Mouse (Mus musculus) embryo, embryonic 11.5 days (tissue): ENCODE measurements around the gene Hoxd10.

Experiments used
- DNase-seq: peaks from one replicate; pipeline ENCODE4 v3.0.0-alpha.2; 2012; ENCODE audit warnings: low read depth, low spot score

Hoxd10 gene

GRCm38 (mm10) chr2:74680561-74681398 lies 10.9 kb upstream of the Hoxd10 start:
- DNase-seq: no peak

DNA sequence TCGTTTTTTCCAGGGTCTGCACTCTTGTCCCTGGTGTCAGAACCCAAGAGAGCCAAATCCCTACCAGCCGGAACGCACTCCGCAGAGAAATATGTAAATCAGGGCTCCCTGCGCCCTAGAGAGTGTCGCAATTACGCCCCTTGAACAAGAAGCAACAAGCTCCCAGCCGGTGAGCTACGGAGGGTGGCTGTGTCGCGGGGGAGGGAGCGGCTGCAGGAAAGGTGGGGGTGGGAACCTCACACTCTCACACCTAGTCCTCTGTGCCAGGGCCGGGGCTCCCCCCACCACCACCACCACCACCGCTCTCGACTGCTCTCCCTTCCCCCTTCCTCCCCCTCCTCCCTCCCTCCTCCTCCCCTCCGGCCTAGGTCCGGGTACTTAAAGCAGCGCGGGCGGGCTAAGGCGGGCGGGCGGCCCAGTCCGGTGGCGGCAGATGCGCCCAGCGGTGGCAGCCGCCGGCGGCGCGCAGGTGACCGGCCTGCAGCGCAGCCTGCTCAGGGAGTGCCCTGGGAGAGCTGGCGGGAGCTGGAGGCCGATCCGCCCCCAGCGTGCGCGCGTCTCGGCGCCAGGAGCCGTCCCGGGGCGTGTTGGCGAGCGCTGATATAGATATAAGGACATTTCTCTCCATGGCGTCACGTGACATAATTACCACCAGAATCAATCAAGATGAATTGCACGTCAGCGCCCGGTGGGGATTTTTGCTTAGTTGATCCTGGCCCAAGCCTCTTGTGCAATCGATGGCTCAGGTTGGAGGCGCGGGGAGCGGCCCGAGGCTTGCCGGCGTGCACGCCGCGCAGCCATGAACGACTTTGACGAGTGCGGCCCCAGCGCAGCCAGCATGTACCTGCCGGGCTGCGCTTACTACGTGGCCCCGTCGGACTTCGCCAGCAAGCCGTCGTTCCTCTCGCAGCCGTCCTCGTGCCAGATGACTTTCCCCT lies 9.9 kb upstream of the Hoxd10 start:
- no peak for DNase-seq

GRCm38 (mm10) chr2:74682796-74683195 lies 8.9 kb upstream of the Hoxd10 start:
- no peak for DNase-seq

- no peak for DNase-seq
Measured at GRCm38 (mm10) chr2:74683471-74683951, 8.2 kb upstream of the Hoxd10 start.

DNA sequence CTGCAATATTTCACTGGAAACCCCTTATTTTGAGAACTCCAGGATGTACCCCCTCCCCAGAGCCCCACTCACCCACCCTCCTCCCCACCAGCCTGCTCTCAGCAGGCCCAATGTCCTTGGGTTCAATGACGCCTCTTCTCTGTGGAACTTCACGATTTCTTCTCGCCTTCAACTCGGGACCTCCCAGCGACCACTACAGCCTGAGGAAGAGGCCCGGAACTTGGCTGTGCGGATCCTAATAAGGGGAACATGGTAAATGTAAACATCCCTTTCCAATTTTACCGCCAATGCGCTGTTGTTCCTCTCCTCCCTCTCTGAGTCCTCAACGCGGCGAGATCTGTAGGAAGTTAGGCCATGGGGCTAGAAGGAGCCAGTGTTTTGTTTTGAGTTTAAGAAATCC lies 7.6 kb upstream of the Hoxd10 start:
- DNase-seq: no peak

GRCm38 (mm10) chr2:74685059-74685603 lies 6.6 kb upstream of the Hoxd10 start:
- DNase-seq: no peak

- peak; percentile 78 for DNase-seq
Measured at GRCm38 (mm10) chr2:74686301-74686987, 5.3 kb upstream of the Hoxd10 start.

DNA sequence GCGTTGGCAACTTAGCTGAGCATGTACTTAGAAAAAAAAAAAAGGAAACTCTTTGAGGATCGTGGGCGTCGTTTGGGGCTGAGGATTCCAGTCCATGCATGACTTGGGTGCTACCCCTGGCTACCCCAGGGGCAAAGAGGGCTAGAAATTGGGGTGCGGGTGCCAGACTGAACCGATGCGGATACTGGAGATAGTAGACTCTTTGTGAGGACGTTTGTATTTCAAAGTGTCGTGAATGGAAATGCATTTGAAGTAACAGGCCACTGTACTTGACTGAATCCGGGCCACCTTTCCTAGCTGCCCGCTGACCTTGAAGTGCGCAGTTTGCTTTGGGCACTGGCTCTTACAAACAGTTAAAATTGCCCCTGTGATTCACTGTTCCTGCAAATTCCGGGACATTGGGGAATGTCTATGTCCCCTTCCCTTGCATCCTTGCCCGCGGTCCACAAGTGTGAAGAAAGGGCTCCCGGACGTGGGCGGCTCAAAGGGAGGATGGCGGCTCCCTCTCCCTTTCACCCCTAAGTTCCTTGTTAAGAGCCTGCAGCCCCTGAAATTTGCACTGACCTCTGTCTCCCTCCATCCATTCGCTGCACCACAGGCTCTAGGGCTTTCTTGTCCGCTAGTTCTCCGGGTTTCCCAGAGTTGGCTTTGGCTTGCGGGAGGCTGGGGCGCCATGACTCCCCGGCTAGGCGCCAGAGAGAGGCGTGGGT lies 4.6 kb upstream of the Hoxd10 start:
- DNase-seq: no peak

- no peak for DNase-seq
Measured at GRCm38 (mm10) chr2:74687698-74688555, 3.8 kb upstream of the Hoxd10 start.

- no peak for DNase-seq
Measured at GRCm38 (mm10) chr2:74688795-74689573, 2.7 kb upstream of the Hoxd10 start.

GRCm38 (mm10) chr2:74689574-74690337 lies 2.0 kb upstream of the Hoxd10 start:
- no peak for DNase-seq

DNA sequence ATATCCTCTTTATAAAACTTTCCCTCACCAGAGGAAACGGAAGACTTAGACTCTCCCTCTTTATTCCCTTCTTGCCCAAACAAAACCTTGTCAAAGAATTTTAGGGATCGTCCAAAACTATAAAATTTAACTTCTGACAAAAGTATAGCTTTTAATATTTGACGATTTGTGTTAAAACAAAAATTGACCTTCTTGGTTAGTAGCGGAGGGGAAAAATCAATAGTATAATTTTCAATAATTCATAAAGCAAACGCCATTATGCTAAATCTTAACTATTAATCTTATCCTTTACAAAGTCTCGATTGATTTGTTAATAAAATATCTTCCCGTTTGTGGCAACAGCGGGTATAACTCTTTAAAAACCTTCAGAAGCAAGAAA lies 1.4 kb upstream of the Hoxd10 start:
- no peak for DNase-seq

DNA sequence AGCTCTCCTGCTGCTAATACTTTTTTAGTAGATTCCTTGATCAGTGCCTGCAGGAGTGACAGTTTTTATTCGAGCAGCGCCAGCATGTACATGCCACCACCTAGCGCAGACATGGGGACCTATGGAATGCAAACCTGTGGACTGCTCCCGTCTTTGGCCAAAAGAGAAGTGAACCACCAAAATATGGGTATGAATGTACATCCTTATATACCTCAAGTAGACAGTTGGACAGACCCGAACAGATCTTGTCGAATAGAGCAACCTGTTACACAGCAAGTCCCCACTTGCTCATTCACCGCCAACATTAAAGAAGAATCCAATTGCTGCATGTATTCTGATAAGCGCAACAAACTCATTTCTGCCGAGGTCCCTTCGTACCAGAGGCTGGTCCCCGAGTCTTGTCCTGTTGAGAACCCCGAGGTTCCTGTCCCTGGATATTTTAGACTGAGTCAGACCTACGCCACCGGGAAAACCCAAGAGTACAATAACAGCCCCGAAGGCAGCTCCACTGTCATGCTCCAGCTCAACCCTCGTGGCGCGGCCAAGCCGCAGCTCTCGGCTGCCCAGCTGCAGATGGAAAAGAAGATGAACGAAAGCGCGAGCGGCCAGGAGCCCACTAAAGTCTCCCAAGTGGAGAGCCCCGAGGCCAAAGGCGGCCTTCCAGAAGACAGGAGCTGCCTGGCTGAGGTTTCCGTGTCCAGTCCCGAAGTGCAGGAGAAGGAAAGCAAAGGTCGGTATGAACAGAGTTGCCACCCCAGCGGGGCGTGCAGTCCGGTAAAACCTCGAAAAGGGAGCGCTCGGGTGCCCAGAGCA lies 477 bp downstream of the Hoxd10 start:
- no peak for DNase-seq

GRCm38 (mm10) chr2:74692808-74693431 lies 1.2 kb downstream of the Hoxd10 start:
- no peak for DNase-seq

DNA sequence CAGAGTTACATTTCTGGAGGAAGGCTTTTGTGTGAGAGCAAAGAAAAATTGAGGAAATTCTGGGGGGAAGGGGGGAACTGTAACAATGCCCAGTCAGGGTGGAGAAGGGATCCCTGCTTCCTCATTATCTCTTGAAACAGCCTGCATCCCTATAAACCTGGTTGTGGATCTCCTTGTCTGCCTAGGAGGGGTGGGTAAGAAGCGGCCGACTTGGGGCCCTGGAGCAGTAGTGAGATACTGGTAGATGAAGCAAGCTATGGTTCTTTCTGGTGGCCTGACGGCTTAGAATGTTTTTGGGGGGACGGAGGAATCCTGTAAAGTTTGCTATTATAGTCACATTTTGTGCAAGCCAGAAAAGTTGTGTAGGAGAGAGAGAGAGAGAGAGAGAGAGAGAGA lies 1.7 kb downstream of the Hoxd10 start:
- no peak for DNase-seq

GRCm38 (mm10) chr2:74694066-74694465 lies 2.3 kb downstream of the Hoxd10 start:
- DNase-seq: no peak

DNA sequence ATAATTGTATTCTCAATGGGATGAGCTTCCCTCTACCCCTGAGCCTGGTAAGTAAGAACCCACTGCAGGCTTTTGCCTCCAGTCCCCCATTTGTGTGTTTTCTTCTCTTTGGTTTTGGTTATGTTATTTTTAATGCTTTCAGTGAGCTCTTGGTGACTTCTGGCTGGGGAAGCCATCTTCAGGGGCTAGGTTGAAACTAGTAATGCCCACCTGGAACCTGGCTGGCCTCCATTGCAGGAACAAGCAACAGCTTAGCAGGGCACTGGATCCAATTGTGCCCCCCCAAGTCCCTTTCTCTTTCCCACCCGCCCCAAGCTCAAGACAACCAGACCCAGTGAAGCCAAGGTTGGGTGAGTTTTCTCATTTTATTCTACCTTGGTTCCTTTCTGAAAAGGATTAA lies 3.7 kb downstream of the Hoxd10 start:
- no peak for DNase-seq
